Mouse (Mus musculus): ENCODE results near the gene Nrbp1.

GRCm38 (mm10) chr5:31298486-31298885 lies 57.8 kb downstream of the Nrbp1 start:
- TF ChIP-seq EP300 (IDR thresholded peaks at IDR 0.05; ENCODE audit: low read depth) (no peak), CTCF (IDR thresholded peaks at IDR 0.05; ENCODE audit: low read depth) (no peak)

All from heart, postnatal 0 days (tissue).